Mouse (Mus musculus): ENCODE measurements at regions not wholly inside any gene's neighbourhood (a gene's known extent, or its start where the extent isn't known, plus 50 kb on each side); places are given as distances from the start of the nearest gene placed in this dataset.

DNA sequence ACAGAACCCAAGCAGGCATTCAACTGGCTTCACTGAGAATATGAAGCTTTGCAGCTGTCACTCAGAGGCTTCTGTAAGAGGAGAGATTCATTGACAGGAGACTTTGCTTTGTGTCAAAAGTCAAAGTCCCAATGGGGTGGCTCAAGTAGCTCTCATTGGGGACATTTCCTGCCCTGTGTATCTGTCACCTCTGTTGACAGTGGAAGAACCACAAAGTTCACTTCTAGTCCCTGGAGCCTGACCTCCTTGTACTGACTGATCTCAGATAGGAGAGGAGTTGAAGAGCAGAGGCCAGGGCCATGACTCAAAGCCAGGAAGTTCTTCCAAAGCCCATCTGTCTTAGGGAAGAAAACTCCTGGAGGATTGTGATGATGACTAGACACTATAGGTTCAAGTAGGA, 191.5 kb upstream of the Gm11114 start:
- no peaks in the 10 kb centered on the region for H3K36me3 ChIP-seq (ENCODE audit: control insufficient read depth, insufficient read depth, low read length)
- H3K4me1 ChIP-seq (ENCODE audit: control insufficient read depth, insufficient read depth, insufficient read length) = no peaks in the 10 kb centered on the region
- peak overlapping the region; percentile 4 for H3K27ac ChIP-seq (ENCODE audit: insufficient read depth, low read length)
- no peak overlapping the region for H3K4me3 ChIP-seq (ENCODE audit: extremely low read depth, insufficient read depth, insufficient read length)
- H3K27me3 ChIP-seq (ENCODE audit: control insufficient read depth, insufficient read depth, low read length) = no peaks in the 10 kb centered on the region
- no peak for DNase-seq (ENCODE audit: low read depth in 1 of 2, low spot score in 2 of 2)
- TF ChIP-seq CTCF (IDR thresholded peaks at IDR 0.05; ENCODE audit: extremely low read depth, insufficient read depth, insufficient read length, insufficient replicate concordance) = no peak
- no peak for TF ChIP-seq POLR2A (IDR thresholded peaks at IDR 0.05; ENCODE audit: low read depth, low read length)

GRCm38 (mm10) chr9:85123706-85124105, 188.9 kb upstream of the Gm11114 start:
- no peak overlapping the region; the same call in 1 of the 2 replicates for H3K27ac ChIP-seq (ENCODE audit: insufficient read depth, low read length)
- TF ChIP-seq CTCF (IDR thresholded peaks at IDR 0.05; ENCODE audit: extremely low read depth, insufficient read depth, insufficient read length, insufficient replicate concordance) (no peak), POLR2A (IDR thresholded peaks at IDR 0.05; ENCODE audit: low read depth, low read length) (no peak)
- H3K4me3 ChIP-seq (ENCODE audit: extremely low read depth, insufficient read depth, insufficient read length) = no peak overlapping the region
- no peak for DNase-seq (ENCODE audit: low read depth in 1 of 2, low spot score in 2 of 2)
- H3K36me3 ChIP-seq (ENCODE audit: control insufficient read depth, insufficient read depth, low read length) = no peaks in the 10 kb centered on the region
- 71% methylated on average over 3 of the region's 3 CpGs for WGBS
- no peaks in the 10 kb centered on the region for H3K4me1 ChIP-seq (ENCODE audit: control insufficient read depth, insufficient read depth, insufficient read length)
- no peaks in the 10 kb centered on the region for H3K27me3 ChIP-seq (ENCODE audit: control insufficient read depth, insufficient read depth, low read length)

DNA sequence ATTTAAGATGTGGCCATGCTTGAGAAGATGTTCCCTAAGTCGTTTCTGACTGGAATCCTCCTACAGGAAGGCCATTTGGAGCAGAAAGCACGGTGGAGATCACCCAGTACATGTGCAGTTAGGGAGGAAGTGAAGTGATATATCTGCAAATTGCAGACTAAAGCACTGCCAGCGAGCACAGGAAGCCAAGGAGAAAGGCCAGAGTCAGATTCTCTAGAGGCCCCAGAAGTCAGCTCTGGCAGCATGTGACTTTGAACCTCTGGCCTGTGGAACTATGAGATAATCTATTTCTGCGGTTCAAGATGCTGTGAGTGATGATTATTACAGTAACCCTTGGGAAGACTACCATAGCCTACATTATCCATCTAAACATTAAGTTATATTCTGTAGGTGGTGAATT, 186.8 kb upstream of the Gm11114 start:
- no peak overlapping the region for H3K4me3 ChIP-seq (ENCODE audit: extremely low read depth, insufficient read depth, insufficient read length)
- no peak overlapping the region for H3K27ac ChIP-seq (ENCODE audit: insufficient read depth, low read length)
- no peaks in the 10 kb centered on the region for H3K4me1 ChIP-seq (ENCODE audit: control insufficient read depth, insufficient read depth, insufficient read length)
- H3K36me3 ChIP-seq (ENCODE audit: control insufficient read depth, insufficient read depth, low read length) = no peaks in the 10 kb centered on the region
- H3K27me3 ChIP-seq (ENCODE audit: control insufficient read depth, insufficient read depth, low read length) = no peaks in the 10 kb centered on the region
- 10% methylated on average over 4 of the region's 4 CpGs for WGBS
- TF ChIP-seq CTCF (IDR thresholded peaks at IDR 0.05; ENCODE audit: extremely low read depth, insufficient read depth, insufficient read length, insufficient replicate concordance) (no peak), POLR2A (IDR thresholded peaks at IDR 0.05; ENCODE audit: low read depth, low read length) (no peak)
- no peak for DNase-seq (ENCODE audit: low read depth in 1 of 2, low spot score in 2 of 2)

- H3K27me3 ChIP-seq (ENCODE audit: control insufficient read depth, insufficient read depth, low read length) = no peaks in the 10 kb centered on the region
- no peak overlapping the region for H3K27ac ChIP-seq (ENCODE audit: insufficient read depth, low read length)
- 83% methylated on average over 6 of the region's 6 CpGs for WGBS
- H3K4me3 ChIP-seq (ENCODE audit: extremely low read depth, insufficient read depth, insufficient read length) = no peak overlapping the region
- no peaks in the 10 kb centered on the region for H3K4me1 ChIP-seq (ENCODE audit: control insufficient read depth, insufficient read depth, insufficient read length)
- H3K36me3 ChIP-seq (ENCODE audit: control insufficient read depth, insufficient read depth, low read length) = no peaks in the 10 kb centered on the region
- TF ChIP-seq CTCF (IDR thresholded peaks at IDR 0.05; ENCODE audit: extremely low read depth, insufficient read depth, insufficient read length, insufficient replicate concordance) (no peak), POLR2A (IDR thresholded peaks at IDR 0.05; ENCODE audit: low read depth, low read length) (no peak)
- DNase-seq (ENCODE audit: low read depth in 1 of 2, low spot score in 2 of 2) = no peak
These were observed 186.0 kb upstream of the Gm11114 start for GRCm38 (mm10) chr9:85126541-85126940.

- Histone ChIP-seq H3K4me3 (ENCODE audit: extremely low read depth, insufficient read depth, insufficient read length) (no peak overlapping the region), H3K27ac (ENCODE audit: insufficient read depth, low read length) (no peak overlapping the region), H3K4me1 (ENCODE audit: control insufficient read depth, insufficient read depth, insufficient read length) (no peaks in the 10 kb centered on the region), H3K27me3 (ENCODE audit: control insufficient read depth, insufficient read depth, low read length) (no peaks in the 10 kb centered on the region), H3K36me3 (ENCODE audit: control insufficient read depth, insufficient read depth, low read length) (no peaks in the 10 kb centered on the region)
- TF ChIP-seq POLR2A (IDR thresholded peaks at IDR 0.05; ENCODE audit: low read depth, low read length) = no peak
- TF ChIP-seq CTCF (IDR thresholded peaks at IDR 0.05; ENCODE audit: extremely low read depth, insufficient read depth, insufficient read length, insufficient replicate concordance) = no peak
- WGBS = 87% methylated on average over 4 of the region's 4 CpGs
- DNase-seq (ENCODE audit: low read depth in 1 of 2, low spot score in 2 of 2) = no peak
These were observed 185.5 kb upstream of the Gm11114 start for GRCm38 (mm10) chr9:85127107-85127506.

DNA sequence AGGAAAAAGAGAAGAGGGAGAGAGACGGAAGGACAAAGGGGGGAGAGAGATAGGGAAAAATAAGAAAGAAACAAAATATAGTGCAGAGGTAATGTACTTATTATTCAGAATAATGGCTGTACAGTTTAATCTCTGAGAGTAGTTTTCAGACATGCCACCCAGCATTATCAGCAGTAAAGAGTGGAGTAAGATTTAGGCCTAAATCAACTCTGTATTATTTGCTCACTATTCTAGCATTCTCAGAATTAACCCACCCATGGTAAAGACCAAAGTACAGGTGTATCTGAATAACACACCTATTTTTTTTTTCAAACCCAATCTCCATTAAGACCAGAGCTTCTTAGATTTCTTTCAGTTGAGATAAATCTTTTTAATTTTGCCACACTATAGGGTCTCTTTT, 177.7 kb upstream of the Gm11114 start:
- no peak overlapping the region for H3K27ac ChIP-seq (ENCODE audit: insufficient read depth, low read length)
- no peaks in the 10 kb centered on the region for H3K36me3 ChIP-seq (ENCODE audit: control insufficient read depth, insufficient read depth, low read length)
- H3K4me3 ChIP-seq (ENCODE audit: extremely low read depth, insufficient read depth, insufficient read length) = no peak overlapping the region
- DNase-seq (ENCODE audit: low read depth in 1 of 2, low spot score in 2 of 2) = no peak
- H3K27me3 ChIP-seq (ENCODE audit: control insufficient read depth, insufficient read depth, low read length) = no peaks in the 10 kb centered on the region
- TF ChIP-seq POLR2A (IDR thresholded peaks at IDR 0.05; ENCODE audit: low read depth, low read length) (no peak), CTCF (IDR thresholded peaks at IDR 0.05; ENCODE audit: extremely low read depth, insufficient read depth, insufficient read length, insufficient replicate concordance) (no peak)
- no peaks in the 10 kb centered on the region for H3K4me1 ChIP-seq (ENCODE audit: control insufficient read depth, insufficient read depth, insufficient read length)
- WGBS = 90% methylated on average over 1 of the region's 1 CpGs

DNA sequence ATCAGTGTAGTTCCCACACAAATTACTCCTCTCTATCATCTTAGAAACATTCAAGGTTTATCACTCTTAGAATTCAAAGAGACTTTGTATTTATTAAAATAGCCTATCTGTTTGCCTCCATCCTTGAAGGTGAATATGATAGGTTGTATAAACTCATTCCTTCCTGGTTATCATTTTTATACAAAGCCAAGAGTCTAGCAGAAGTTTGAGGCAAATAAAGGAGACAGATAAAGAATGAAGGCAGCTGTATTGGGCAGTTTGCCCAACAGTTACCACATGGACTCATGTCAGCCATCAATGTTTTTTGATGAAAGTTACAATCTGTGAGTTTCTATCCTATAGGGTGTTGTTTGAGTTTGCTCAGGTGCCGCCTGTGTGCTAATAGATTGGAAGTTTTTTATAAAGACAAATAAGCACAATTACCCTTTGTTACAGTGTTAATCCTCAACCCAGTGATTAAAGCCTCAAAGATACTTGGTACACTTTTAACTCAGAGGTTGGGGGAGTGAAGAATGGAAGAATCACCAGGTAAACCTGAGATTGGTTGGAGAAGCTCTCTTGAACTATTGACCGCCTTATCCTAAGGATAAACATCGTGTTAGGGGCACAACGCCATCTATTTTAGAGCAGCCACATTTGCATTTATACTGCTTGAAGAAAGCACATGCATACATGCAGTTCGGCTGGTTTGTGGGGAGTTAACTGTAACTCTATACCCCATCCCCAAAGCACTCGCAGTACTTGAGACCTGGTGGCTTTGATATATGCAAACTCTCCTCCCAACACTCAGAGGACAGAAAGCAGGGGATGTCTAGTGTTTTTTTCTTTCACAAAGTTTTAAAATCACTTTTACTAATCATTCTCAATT, 175.6 kb upstream of the Gm11114 start:
- no peak for DNase-seq (ENCODE audit: low read depth in 1 of 2, low spot score in 2 of 2)
- WGBS = 87% methylated on average over 6 of the region's 6 CpGs
- Histone ChIP-seq H3K36me3 (ENCODE audit: control insufficient read depth, insufficient read depth, low read length) (no peaks in the 10 kb centered on the region), H3K27me3 (ENCODE audit: control insufficient read depth, insufficient read depth, low read length) (no peaks in the 10 kb centered on the region), H3K4me1 (ENCODE audit: control insufficient read depth, insufficient read depth, insufficient read length) (no peaks in the 10 kb centered on the region), H3K27ac (ENCODE audit: insufficient read depth, low read length) (no peak overlapping the region), H3K4me3 (ENCODE audit: extremely low read depth, insufficient read depth, insufficient read length) (no peak overlapping the region)
- no peak for TF ChIP-seq POLR2A (IDR thresholded peaks at IDR 0.05; ENCODE audit: low read depth, low read length)
- no peak for TF ChIP-seq CTCF (IDR thresholded peaks at IDR 0.05; ENCODE audit: extremely low read depth, insufficient read depth, insufficient read length, insufficient replicate concordance)

Data from spleen, adult 2 months (tissue).